Mouse (Mus musculus) mammary gland, adult 2 months (tissue): ENCODE results near the gene Hfe. TPM values are rescaled to one million over a fixed set of nuclear protein-coding genes. Genes with fewer than 3 reads are reported as not detected.

Experiments
- polyA plus RNA-seq: library from polyadenylated mRNA; depleted of rRNA; stranded (reverse); fragments of >200 nt; gene quantifications from 2 replicates; pipeline ENCODE4 v1.2.3, GENCODE M21; 2012; ENCODE audit warnings: low replicate concordance; rRNA removed

The Hfe gene
- polyA plus RNA-seq: 28.3 and 37.4 TPM in 2 replicates

DNA sequence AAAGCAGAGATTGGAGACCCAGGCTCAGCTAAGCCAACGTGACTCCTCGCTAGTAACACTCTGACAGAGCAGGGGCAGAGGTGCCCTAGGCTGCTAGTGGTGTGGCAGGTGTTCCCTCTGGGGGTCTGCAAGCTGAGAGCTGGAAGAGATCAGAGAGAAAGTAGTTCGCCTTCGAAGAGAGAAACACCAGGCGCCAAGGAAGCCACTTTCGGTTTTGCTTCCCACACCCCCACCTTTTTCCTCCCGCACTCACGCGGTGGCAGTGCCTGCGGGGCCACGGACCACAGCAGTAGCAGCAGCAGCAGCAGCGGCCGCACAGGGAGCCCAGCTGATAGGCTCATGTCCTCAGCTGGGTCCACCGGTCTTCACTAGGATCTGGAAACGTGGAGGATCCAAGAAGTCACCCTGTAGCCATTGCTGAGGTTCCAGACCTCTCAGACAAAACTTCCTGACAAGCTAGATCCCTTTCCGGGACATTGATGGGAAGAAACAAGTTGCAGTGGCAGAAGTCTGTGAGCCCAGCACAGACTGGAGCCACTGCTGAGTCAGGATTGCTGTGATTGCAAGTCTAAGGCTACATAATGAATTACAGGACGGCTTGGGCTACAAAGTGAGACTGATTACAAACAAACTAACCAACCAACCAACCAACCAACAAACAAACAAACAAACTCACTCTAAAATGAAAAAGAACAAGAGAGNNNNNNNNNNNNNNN, at the start of gene Hfe:
Gene Hfe, minus strand, starts transcription at position 481 of the 716 bp plus-strand sequence.

DNA sequence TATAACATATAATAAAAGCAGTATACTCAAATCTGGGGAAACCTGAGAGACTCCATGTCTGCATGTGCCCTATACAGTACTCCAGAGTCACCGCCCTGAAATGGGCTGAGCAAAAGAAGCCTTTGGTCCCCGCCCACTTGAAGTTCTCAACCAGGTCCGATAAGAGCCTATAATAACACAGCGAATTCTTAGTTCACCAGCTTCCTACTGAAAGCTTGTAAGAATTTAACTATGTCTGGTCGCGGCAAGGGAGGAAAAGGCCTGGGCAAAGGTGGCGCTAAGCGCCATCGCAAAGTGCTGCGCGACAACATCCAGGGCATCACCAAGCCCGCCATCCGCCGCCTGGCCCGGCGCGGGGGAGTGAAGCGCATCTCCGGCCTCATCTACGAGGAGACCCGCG, 46.1 kb upstream of the Hfe start, which contains the start of gene Hist1h4b:
Gene Hist1h4b, plus strand, starts transcription at position 224 of the 400 bp plus-strand sequence.

DNA sequence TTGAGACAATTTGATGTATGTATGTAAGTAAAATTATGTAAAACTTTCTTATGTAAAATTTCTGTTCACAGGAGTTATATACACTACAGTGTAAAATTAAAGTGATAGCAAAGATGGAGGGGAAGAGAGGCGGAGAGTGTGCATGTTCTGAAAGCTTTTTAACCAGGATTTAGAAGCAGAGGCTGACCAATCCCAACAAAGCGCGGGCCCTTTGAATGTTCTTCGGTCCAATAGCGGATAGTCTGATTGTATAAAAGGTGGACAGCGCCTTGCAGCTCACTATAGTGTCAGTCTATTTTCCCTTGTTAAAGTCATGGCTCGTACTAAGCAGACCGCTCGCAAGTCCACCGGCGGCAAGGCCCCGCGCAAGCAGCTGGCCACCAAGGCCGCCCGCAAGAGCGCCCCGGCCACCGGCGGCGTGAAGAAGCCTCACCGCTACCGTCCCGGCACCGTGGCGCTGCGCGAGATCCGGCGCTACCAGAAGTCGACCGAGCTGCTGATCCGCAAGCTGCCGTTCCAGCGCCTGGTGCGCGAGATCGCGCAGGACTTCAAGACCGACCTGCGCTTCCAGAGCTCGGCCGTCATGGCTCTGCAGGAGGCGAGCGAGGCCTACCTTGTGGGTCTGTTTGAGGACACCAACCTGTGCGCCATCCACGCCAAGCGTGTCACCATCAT, 41.5 kb upstream of the Hfe start, which contains the start of gene Hist1h3b:
Gene Hist1h3b, plus strand, starts transcription at position 201 of the 675 bp plus-strand sequence.

DNA sequence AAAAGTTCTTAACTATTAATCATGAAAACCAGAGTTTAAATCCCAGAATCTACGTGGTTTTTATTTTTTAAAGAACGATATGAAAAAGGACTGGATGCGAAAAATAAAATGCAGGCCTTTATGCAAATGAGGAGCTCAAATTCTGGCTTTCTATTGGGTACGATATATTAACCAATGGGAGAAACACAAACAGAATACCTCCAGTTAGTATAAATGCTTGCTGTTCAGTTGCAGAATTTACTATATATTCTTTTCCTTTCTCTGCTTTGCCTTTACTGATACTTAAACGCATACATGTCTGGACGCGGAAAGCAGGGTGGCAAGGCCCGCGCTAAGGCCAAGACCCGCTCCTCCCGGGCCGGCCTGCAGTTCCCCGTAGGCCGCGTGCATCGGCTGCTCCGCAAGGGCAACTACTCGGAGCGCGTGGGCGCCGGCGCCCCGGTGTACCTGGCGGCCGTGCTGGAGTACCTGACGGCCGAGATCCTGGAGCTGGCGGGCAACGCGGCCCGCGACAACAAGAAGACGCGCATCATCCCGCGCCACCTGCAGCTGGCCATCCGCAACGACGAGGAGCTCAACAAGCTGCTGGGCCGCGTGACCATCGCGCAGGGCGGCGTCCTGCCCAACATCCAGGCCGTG, 40.3 kb upstream of the Hfe start, which contains the start of gene Hist1h2ab:
Gene Hist1h2ab, plus strand, starts transcription at position 288 of the 639 bp plus-strand sequence.

DNA sequence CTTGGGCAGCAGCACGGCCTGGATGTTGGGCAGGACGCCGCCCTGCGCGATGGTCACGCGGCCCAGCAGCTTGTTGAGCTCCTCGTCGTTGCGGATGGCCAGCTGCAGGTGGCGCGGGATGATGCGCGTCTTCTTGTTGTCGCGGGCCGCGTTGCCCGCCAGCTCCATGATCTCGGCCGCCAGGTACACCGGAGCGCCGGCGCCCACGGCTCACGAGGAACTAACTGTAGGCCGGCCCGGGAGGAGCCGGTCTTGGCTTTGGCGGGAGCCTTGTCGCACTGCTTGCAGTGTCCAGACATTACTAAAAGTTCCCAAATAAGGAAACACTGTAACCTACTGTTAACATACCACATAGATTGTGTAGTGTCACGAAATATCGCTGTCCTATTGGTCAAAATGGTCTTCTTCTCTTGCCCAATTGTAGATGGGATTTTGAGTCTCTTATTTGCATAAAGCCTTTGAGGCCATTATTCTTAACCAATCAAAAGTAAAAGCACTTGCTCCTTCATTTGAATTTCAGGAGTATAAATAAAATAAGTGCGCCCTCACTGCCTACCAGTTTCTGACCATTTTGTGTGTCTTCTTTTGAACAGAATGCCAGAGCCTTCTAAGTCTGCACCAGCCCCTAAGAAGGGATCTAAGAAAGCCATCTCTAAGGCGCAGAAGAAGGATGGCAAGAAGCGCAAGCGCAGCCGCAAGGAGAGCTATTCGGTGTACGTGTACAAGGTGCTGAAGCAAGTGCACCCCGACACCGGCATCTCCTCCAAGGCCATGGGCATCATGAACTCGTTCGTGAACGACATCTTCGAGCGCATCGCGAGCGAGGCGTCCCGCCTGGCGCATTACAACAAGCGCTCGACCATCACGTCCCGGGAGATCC, 35.8 kb upstream of the Hfe start, which contains the start of gene Hist1h2bb:
Gene Hist1h2bb, plus strand, starts transcription at position 534 of the 880 bp plus-strand sequence.

DNA sequence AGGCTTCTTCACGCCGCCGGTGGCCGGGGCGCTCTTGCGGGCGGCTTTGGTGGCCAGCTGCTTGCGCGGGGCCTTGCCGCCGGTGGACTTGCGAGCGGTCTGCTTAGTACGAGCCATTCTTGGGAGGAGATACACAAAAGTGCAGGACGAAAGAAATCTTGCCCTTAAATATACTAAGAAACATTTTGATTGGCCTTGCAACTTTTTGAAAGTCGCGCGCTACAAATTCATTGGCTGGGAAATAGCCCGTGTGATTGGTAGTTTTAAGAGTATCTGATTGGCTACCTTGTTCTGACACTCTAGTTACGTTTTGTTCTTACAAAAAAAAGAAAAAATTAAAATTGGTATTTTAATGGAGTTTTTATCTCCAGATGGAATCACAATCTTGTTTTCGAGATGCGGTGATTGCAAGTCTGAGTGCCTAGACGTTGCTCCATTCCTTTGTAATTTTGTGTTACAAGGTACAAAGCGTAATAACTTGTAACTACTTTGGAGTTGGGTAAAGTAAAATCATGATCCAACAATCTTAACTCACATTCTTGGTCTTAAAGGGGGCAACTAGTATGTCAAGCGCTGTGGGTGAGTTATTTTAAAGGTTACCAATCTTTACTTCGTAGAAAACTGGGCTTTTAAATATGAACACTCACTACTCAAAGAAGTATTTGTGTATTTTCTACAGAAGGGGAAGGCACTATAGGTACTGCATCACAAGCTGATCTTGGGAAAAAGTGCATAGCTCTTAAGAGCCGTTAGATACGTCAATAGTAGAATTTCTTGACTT, 34.9 kb upstream of the Hfe start, which contains the start of gene Hist1h3c:
Gene Hist1h3c, minus strand, starts transcription at position 222 of the 781 bp plus-strand sequence.

DNA sequence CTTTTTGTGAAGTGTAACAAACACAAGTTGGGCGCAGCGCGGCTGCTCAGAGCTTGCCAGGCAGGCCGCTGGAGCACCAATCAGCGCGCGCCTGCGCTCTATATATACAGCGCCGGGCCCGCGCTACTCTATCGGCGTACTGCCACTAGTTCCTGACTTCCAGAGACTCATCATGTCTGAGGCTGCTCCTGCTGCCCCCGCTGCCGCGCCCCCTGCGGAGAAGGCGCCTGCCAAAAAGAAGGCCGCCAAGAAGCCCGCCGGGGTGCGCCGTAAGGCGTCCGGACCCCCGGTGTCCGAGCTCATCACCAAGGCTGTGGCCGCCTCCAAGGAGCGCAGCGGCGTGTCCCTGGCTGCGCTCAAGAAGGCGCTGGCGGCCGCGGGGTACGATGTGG, 28.0 kb upstream of the Hfe start, which contains the start of gene Hist1h1c:
Gene Hist1h1c, plus strand, starts transcription at position 132 of the 392 bp plus-strand sequence.

DNA sequence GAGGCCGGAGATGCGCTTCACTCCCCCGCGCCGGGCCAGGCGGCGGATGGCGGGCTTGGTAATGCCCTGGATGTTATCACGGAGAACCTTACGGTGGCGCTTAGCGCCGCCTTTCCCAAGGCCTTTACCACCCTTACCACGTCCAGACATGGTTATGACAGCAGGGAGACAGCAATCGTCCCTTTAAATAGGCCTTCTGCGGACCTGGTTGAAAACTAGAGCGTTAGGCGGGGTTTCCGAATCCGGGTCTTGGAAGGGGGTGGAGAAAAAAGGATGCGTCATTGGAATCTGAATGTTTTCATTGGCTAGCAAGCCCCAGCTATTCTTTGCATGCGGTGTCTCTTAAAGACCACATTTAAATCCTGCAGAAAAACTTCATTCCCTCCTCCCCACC, 12.4 kb downstream of the Hfe start, which contains the start of gene Hist1h4c:
Gene Hist1h4c, minus strand, starts transcription at position 155 of the 394 bp plus-strand sequence.

DNA sequence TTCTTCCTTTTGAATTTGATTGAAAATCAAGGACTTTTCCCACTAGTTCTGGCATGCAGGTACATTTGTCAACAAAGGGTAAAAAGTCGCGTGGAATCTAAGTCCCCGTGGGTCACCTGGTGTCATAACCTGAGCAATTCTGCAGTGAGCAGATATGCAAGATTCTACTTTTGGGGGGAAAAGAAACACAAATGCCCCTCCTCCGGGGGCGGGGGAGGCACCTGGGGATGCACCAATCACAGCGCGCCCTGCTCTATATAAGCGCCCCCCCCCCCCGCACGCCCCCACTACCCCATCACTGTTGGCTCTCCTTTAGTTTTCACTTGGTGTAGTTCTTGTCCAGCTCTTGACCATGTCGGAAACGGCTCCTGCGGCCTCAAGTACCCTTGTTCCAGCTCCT, 15.1 kb downstream of the Hfe start, which contains the start of gene Hist1h1t:
Gene Hist1h1t, plus strand, starts transcription at position 301 of the 400 bp plus-strand sequence.

DNA sequence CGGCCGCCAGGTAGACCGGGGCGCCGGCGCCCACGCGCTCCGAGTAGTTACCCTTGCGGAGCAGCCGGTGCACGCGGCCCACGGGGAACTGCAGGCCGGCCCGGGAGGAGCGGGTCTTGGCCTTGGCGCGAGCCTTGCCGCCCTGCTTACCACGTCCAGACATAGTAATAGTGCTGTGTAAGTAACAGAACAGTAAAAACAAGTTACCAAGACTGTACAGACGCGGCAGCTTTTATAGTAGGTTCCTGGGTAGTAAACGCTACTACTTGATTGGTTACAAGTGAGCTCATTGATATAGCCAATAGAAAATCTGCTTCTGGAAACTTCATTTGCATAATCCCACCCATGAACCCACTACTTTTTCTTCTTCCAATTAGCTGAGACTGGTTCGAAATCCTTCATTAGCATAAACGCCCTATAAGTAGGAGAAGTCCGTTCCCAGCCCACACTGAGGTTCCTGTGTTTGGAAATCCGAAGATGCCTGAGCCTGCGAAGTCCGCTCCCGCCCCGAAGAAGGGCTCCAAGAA, 26.8 kb downstream of the Hfe start, which contains the start of the genes Hist1h2ac and Hist1h2bc:
Gene Hist1h2ac, minus strand, starts transcription at position 194 of the 527 bp plus-strand sequence.
Gene Hist1h2bc, plus strand, starts transcription at position 445 of the 527 bp plus-strand sequence.

Other genes starting within 250 kb of the Hfe start
- gene Btn1a1, start 245.0 kb downstream of the Hfe start, polyA plus RNA-seq: 7.6 and 14.7 TPM in 2 replicates
- gene Btn2a2, start 222.0 kb downstream of the Hfe start, polyA plus RNA-seq: 0.22 TPM in 1 of 2 replicates, not detected in the other
- 38.0 and 58.7 TPM in 2 replicates for gene Hist1h4h, start 179.8 kb downstream of the Hfe start, polyA plus RNA-seq
- gene Hist1h2af, start 176.9 kb downstream of the Hfe start, polyA plus RNA-seq: 11.2 and 126 TPM in 2 replicates
- gene Hist1h3g, start 175.4 kb downstream of the Hfe start, polyA plus RNA-seq: 5.9 and 13.3 TPM in 2 replicates
- gene Hist1h2bh, start 167.5 kb downstream of the Hfe start, polyA plus RNA-seq: 0.78 and 1.9 TPM in 2 replicates
- 1.0 and 5.4 TPM in 2 replicates for gene Hist1h3f, start 166.8 kb downstream of the Hfe start, polyA plus RNA-seq
- 2.2 and 6.6 TPM in 2 replicates for gene Hist1h4f, start 159.2 kb downstream of the Hfe start, polyA plus RNA-seq
- 0.13 and 0.16 TPM in 2 replicates for gene Hist1h1d, start 157.6 kb downstream of the Hfe start, polyA plus RNA-seq
- gene Hist1h3e, start 148.5 kb downstream of the Hfe start, polyA plus RNA-seq: 6.4 and 27.3 TPM in 2 replicates
- 1.2 and 9.3 TPM in 2 replicates for gene Hist1h2ae, start 139.6 kb downstream of the Hfe start, polyA plus RNA-seq
- 13.0 and 31.0 TPM in 2 replicates for gene Hist1h2bg, start 139.5 kb downstream of the Hfe start, polyA plus RNA-seq
- 4.0 and 7.4 TPM in 2 replicates for gene Hist1h2bf, start 136.7 kb downstream of the Hfe start, polyA plus RNA-seq
- gene Hist1h2ad, start 136.5 kb downstream of the Hfe start, polyA plus RNA-seq: 0.65 and 4.8 TPM in 2 replicates
- gene Hist1h3d, start 135.1 kb downstream of the Hfe start, polyA plus RNA-seq: 4.1 and 8.7 TPM in 2 replicates
- 5.3 and 12.9 TPM in 2 replicates for gene Hist1h4d, start 129.3 kb downstream of the Hfe start, polyA plus RNA-seq
- gene Hist1h2be, start 89.7 kb downstream of the Hfe start, polyA plus RNA-seq: 3.1 and 3.9 TPM in 2 replicates
- gene Hist1h1e, start 88.3 kb downstream of the Hfe start, polyA plus RNA-seq: 1.8 and 2.0 TPM in 2 replicates
- gene Hist1h2ac, start 26.9 kb downstream of the Hfe start, polyA plus RNA-seq: 0.23 and 1.3 TPM in 2 replicates
- gene Hist1h2bc, start 26.7 kb downstream of the Hfe start, polyA plus RNA-seq: 185 and 224 TPM in 2 replicates
- gene Hist1h1t, start 15.0 kb downstream of the Hfe start, polyA plus RNA-seq: not detected in 2 replicates
- gene Hist1h4c, start 12.4 kb downstream of the Hfe start, polyA plus RNA-seq: 2.4 and 6.0 TPM in 2 replicates
- 45.0 and 48.4 TPM in 2 replicates for gene Hist1h1c, start 28.0 kb upstream of the Hfe start, polyA plus RNA-seq
- 2.4 and 16.2 TPM in 2 replicates for gene Hist1h3c, start 34.7 kb upstream of the Hfe start, polyA plus RNA-seq
- gene Hist1h2bb, start 35.9 kb upstream of the Hfe start, polyA plus RNA-seq: 3.7 and 13.5 TPM in 2 replicates
- 1.0 and 14.9 TPM in 2 replicates for gene Hist1h2ab, start 40.3 kb upstream of the Hfe start, polyA plus RNA-seq
- 4.0 and 16.0 TPM in 2 replicates for gene Hist1h3b, start 41.4 kb upstream of the Hfe start, polyA plus RNA-seq
- 1.3 and 6.8 TPM in 2 replicates for gene Hist1h4b, start 46.2 kb upstream of the Hfe start, polyA plus RNA-seq
- 1.6 and 6.5 TPM in 2 replicates for gene Hist1h4a, start 50.4 kb upstream of the Hfe start, polyA plus RNA-seq
- 3.1 and 16.8 TPM in 2 replicates for gene Hist1h3a, start 51.5 kb upstream of the Hfe start, polyA plus RNA-seq
- 0.47 TPM in 1 of 2 replicates, not detected in the other for gene Hist1h1a, start 52.8 kb upstream of the Hfe start, polyA plus RNA-seq
- 0.10 TPM in 1 of 2 replicates, not detected in the other for gene Trim38, start 59.1 kb upstream of the Hfe start, polyA plus RNA-seq
- gene Slc17a2, start 96.1 kb upstream of the Hfe start, polyA plus RNA-seq: 0.25 TPM in 1 of 2 replicates, not detected in the other
- gene Slc17a3, start 128.6 kb upstream of the Hfe start, polyA plus RNA-seq: 0.10 TPM in 1 of 2 replicates, not detected in the other
- 0.22 and 0.48 TPM in 2 replicates for gene Slc17a1, start 156.9 kb upstream of the Hfe start, polyA plus RNA-seq
- 0.13 TPM in 1 of 2 replicates, not detected in the other for gene Slc17a4, start 204.2 kb upstream of the Hfe start, polyA plus RNA-seq
- not detected in 2 replicates for gene Hist1h2ba, start 223.3 kb upstream of the Hfe start, polyA plus RNA-seq
- gene Hist1h2aa, start 223.6 kb upstream of the Hfe start, polyA plus RNA-seq: not detected in 2 replicates